Mouse (Mus musculus) kidney, adult 2 months (tissue): Measurements from ENCODE around the gene Rnaseh2a. TPM values are rescaled to one million over a fixed set of nuclear protein-coding genes. Genes with fewer than 3 reads are reported as not detected.

ENCODE experiments used
- DNase-seq: peaks from one replicate; pipeline ENCODE4 v3.0.0; 2021
- H3K27ac ChIP-seq: fragments of 200-500 bp; 2 replicates; pipeline ENCODE4 v1.5.1; 2012; ENCODE audit warnings: low read depth, low read length, control low read depth, inconsistent platforms; ENCODE audit not compliant: insufficient read depth
- H3K27me3 ChIP-seq: fragments of 200-500 bp; replicated peaks from 2 replicates; pipeline ENCODE4 v1.6.1; 2012; ENCODE audit warnings: mild to moderate bottlenecking, moderate library complexity, low read length, inconsistent platforms; ENCODE audit not compliant: control insufficient read depth, insufficient read depth
- H3K36me3 ChIP-seq: fragments of 200-500 bp; 2 replicates; pipeline ENCODE4 v1.6.1; 2012; ENCODE audit warnings: mild to moderate bottlenecking, moderate library complexity, low read length, inconsistent platforms; ENCODE audit not compliant: control insufficient read depth, insufficient read depth
- H3K4me1 ChIP-seq: fragments of 200-500 bp; 2 replicates; pipeline ENCODE4 v1.6.1; 2011; ENCODE audit warnings: low read length; ENCODE audit not compliant: control insufficient read depth, insufficient read depth
- H3K4me3 ChIP-seq: fragments of 200-500 bp; 2 replicates; pipeline ENCODE4 v1.5.1; 2011; ENCODE audit warnings: mild to moderate bottlenecking, low read depth, low read length, control low read depth; ENCODE audit not compliant: insufficient read depth
- CTCF ChIP-seq: fragments of 200-500 bp; conservative IDR thresholded peaks from 2 replicates; pipeline ENCODE4 v1.5.1; 2011; ENCODE audit warnings: low read depth, mild to moderate bottlenecking, control low read depth, low read length, moderate library complexity, mixed read lengths; ENCODE audit not compliant: insufficient read depth, insufficient read length
- POLR2A ChIP-seq: fragments of 200-500 bp; IDR thresholded peaks from one replicate; pipeline ENCODE4 v1.6.1; 2011; ENCODE audit warnings: low read depth, low read length, control low read depth
- WGBS: fragments of 180-500 bp; shearing (Covaris S2); methylation state at CpG from one replicate; pipeline ENCODE4 v1.1.7; 2018; 5-methylcytosine and 5-hydroxymethylcytosine counted together
- polyA plus RNA-seq: library from polyadenylated mRNA; depleted of rRNA; stranded (reverse); fragments of >200 nt; gene quantifications from 2 replicates; pipeline ENCODE4 v1.2.3, GENCODE M21; 2012; rRNA removed

Rnaseh2a gene
- 29.4 and 34.4 TPM in 2 replicates for polyA plus RNA-seq

DNA sequence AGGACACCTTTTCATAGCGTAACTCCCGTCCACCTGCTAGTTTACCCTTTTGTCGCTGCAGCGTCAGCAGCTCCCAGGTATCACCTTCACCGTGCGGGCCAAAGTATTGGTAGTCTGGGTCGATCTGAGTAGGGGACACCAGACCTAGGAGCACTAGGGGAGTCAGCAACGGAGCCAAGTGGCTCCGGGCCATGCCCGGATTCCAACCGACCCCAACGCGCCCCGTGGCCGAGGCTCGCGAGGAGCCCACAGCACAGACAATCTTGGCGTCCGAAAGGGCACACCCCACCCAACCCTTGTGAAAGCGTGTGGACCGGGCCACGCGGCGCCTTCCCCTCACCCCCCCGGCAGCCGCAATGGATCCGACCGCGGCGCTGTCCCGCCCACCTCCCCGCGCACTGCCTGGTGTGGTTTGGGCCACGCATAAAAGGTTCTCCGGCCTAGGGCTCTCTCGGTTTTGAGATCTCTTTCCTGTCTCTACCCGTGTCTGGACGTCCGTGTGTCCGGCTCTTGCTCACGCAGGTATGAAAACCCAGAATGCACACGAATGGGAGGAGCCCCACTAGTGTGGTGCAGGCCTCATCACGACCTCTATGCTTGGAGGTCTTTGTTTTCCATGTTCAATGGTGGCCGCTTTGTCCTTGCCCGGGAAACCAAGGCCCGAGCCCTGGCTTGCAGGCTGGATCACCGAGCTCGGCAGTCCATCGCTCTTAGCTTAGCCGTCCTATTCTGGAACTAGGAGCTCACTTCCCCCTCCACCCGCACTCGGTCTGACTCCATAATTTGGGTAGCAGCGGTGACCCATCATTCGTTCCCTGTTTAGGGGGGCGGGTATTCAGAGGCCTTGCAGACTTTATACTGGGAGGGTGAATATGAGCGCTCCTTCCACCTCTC, at the start of gene Rnaseh2a, which contains the start of the genes Gm49661 and Prdx2:
Gene Rnaseh2a, minus strand, starts transcription at position 527 of the 894 bp plus-strand sequence.
Gene Gm49661, minus strand, starts transcription at position 193 of the 894 bp plus-strand sequence.
Gene Prdx2, plus strand, starts transcription at position 347 of the 894 bp plus-strand sequence.
- peak within 1 kb of the TSS; percentile 88 for H3K4me3 ChIP-seq
- peaks cover 20% of the 10 kb centered on the region for H3K4me1 ChIP-seq
- under 1% methylated on average over 56 of the region's 56 CpGs for WGBS
- peak within 1 kb of the TSS; percentile 82 for H3K27ac ChIP-seq
- no peaks in the 10 kb centered on the region for H3K36me3 ChIP-seq
- TF ChIP-seq POLR2A (peak; percentile 60), CTCF (no peak)
- DNase-seq, result peak; percentile 87
- H3K27me3 ChIP-seq, result no peaks in the 10 kb centered on the region

GRCm38 (mm10) chr8:85017209-85017608, 47.6 kb upstream of the Rnaseh2a start:
- no peak overlapping the region for H3K27ac ChIP-seq
- TF ChIP-seq POLR2A, result no peak
- TF ChIP-seq CTCF, result no peak

DNA sequence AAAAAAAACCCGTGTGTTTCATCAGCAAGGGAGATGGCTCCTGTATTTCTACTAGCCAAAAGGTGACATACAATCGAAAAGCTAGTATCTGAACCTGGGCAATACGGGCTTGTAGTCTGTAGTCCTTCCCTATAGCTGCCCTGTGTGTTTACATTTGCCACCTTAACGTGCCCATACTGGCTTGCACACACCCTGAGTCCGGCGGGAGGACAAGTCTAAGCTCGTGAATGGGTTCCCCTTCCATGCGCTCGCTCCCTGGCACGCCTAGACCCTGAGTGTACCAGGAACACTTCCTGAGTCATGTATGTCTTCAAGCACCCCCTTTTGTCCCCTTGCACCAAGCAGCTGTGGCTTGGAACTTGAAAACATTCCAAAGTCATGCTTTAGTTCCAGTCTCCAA, 47.2 kb upstream of the Rnaseh2a start:
- 67% methylated on average over 10 of the region's 10 CpGs for WGBS

More at GRCm38 (mm10) chr8:85017209-85017608, 47.6 kb upstream of the Rnaseh2a start:
- no peaks in the 10 kb centered on the region for H3K27me3 ChIP-seq
- H3K4me3 ChIP-seq, result no peak overlapping the region
- H3K4me1 ChIP-seq, result no peaks in the 10 kb centered on the region
- no peak for DNase-seq
- 68% methylated on average over 5 of the region's 5 CpGs for WGBS
- no peaks in the 10 kb centered on the region; the same call in 1 of the 2 replicates for H3K36me3 ChIP-seq

GRCm38 (mm10) chr8:85014431-85014830, 44.9 kb upstream of the Rnaseh2a start, which contains the start of gene Best2:
Gene Best2, minus strand, starts transcription at chr8:85014531.
- TF ChIP-seq CTCF, result no peak
- TF ChIP-seq POLR2A, result no peak
- no peaks in the 10 kb centered on the region for H3K36me3 ChIP-seq
- DNase-seq, result no peak
- 67% methylated on average over 2 of the region's 2 CpGs for WGBS
- no peak within 1 kb of the TSS for H3K27ac ChIP-seq
- no peaks in the 10 kb centered on the region for H3K4me1 ChIP-seq
- peak within 1 kb of the TSS; percentile 33; the same call in 1 of the 2 replicates for H3K4me3 ChIP-seq
- no peaks in the 10 kb centered on the region for H3K27me3 ChIP-seq

More for the DNA sequence above, 47.2 kb upstream of the Rnaseh2a start:
- TF ChIP-seq POLR2A (no peak), CTCF (no peak)
- DNase-seq, result no peak
- Histone ChIP-seq H3K27ac (no peak overlapping the region), H3K4me3 (no peak overlapping the region), H3K27me3 (no peaks in the 10 kb centered on the region), H3K36me3 (no peaks in the 10 kb centered on the region; the same call in 1 of the 2 replicates), H3K4me1 (no peaks in the 10 kb centered on the region)

- Histone ChIP-seq H3K4me1 (no peaks in the 10 kb centered on the region), H3K36me3 (no peaks in the 10 kb centered on the region), H3K27ac (no peak overlapping the region), H3K4me3 (peak overlapping the region; percentile 33; the same call in 1 of the 2 replicates), H3K27me3 (no peaks in the 10 kb centered on the region)
- WGBS, result 5% methylated on average over 25 of the region's 26 CpGs
- DNase-seq, result peak; percentile 85
- TF ChIP-seq CTCF (peak; percentile 78), POLR2A (no peak)
These were observed 43.8 kb upstream of the Rnaseh2a start for GRCm38 (mm10) chr8:85013230-85013840.

- Histone ChIP-seq H3K27ac (no peak overlapping the region), H3K4me3 (no peak overlapping the region), H3K36me3 (no peaks in the 10 kb centered on the region), H3K4me1 (no peaks in the 10 kb centered on the region), H3K27me3 (no peaks in the 10 kb centered on the region)
- TF ChIP-seq CTCF, result no peak
- no peak for TF ChIP-seq POLR2A
- 13% methylated on average over 28 of the region's 28 CpGs for WGBS
- no peak for DNase-seq
These were observed 41.7 kb upstream of the Rnaseh2a start for GRCm38 (mm10) chr8:85011242-85011641.

- Histone ChIP-seq H3K27me3 (no peaks in the 10 kb centered on the region), H3K4me1 (no peaks in the 10 kb centered on the region), H3K27ac (no peak overlapping the region), H3K36me3 (no peaks in the 10 kb centered on the region; the same call in 1 of the 2 replicates), H3K4me3 (no peak overlapping the region)
- TF ChIP-seq POLR2A (no peak), CTCF (peak; percentile 47)
- WGBS, result 21% methylated on average over 25 of the region's 25 CpGs
- DNase-seq, result peak; percentile 43
These were observed 38.1 kb upstream of the Rnaseh2a start for GRCm38 (mm10) chr8:85007686-85008085.
